Mouse (Mus musculus) WW6 (cell line): ENCODE results near the gene Col4a2.
A peak's percentile ranks its signal among the peaks of the same experiment; 100 is the strongest.

Experiments used
- DNase-seq: peaks from one replicate; pipeline ENCODE4 v3.0.0-alpha.2; 2013; ENCODE audit warnings: low read depth, low spot score

Col4a2 gene

DNA sequence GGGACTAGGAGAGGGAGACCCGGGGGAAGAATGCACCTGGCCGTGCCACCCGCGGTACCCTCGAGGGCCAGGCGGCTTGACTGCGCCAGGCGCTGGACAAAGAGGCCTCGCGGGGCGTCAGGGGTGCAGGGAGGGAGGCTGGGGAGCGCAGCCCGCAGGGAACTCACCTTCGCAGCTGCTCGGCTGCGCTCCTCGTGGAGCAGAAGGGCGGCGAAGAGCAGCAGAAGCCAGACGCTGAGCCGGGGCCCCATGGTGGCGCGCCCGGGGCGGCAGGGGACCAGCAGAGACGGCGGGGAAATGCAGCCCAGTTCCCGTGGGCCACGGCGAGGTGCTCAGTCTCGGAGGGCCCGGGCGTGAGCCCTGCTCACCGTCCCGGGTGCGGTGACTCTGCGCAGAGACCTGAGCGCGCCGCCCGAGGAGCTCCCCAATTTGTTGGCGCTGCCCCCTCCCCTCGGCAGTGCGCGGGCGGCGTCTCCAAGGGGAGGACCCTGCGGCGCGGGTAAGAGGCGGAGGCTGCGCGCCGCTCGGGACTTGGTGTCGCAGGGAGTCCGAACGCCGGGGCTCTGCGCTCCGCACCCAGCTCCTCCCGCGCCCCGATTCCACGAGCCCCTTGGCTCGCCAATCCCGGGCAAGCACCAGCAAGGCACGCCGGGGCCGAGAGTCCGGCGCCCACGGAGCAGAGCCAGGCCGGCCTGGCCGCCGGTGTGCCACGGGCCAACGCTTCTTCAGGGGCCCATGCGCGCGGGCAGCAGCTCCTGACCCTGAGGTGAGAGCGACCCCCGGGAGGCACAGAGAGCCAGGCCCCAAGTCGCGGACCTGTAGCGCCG, at the start of gene Col4a2, which contains the start of gene Col4a1:
Gene Col4a2 (plus strand): TSS at position 457 of the 827 bp plus-strand sequence.
Gene Col4a1 (minus strand): TSS at position 478 of the 827 bp plus-strand sequence.
- peak; percentile 69 for DNase-seq

DNA sequence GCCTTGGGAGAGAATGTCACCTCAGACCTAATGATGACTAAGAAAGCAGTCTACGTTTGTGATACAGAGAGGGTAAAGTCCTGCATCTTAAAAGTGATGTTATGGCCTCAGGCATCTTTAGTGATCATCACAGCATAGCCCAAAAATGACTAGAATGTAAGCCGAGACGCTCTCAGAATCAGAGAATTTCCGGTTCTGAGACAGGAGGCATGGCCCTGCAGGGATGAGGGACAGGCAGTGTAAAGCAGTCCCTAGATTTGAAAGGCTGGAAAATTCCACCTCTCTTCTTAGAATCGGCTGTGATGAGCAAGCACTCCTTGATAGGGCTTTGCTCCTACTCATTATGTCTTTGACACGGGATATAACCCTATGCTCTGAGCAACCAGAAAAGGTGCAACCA, 48.8 kb upstream of the Col4a2 start:
- DNase-seq: no peak

GRCm38 (mm10) chr8:11265971-11266370, 46.6 kb upstream of the Col4a2 start:
- no peak for DNase-seq

DNA sequence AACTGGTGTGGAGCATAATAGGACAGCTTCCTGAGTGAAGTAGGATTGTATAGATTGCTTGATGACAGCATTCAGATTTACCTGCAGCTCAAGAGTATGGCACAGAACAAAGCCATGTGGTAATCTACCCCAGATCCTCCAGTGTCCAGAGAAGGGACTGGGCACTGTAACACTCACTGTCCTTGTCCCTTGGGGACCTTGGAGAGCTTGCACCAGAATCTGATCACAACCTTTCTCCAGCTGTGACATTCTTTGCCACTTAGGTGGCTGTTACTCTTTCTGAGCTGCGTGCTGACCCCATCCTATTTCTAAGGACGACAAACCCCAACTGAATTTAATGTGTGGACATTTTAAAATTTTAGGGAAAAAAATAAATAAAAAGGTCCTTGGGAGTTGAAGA, 46.1 kb upstream of the Col4a2 start:
- no peak for DNase-seq

DNA sequence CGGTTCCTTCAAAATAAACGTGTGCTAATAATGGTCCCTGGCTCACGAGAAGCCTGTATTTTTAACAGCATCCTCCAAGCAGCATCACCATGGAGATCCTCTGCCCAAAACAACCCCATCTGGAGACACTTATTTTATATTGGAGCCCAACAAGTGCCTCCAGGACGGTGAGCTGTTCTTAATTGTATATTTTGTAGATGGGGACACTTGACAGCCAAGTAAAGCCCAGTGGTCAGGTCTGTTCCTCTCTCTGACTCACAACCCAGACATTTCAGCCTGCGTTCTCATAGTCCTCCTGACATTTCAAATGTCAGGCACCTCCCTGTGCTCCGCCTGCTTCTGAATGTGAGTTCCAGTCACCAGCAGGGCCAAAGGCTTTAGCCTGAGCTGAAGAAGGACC, 43.9 kb upstream of the Col4a2 start:
- no peak for DNase-seq

DNA sequence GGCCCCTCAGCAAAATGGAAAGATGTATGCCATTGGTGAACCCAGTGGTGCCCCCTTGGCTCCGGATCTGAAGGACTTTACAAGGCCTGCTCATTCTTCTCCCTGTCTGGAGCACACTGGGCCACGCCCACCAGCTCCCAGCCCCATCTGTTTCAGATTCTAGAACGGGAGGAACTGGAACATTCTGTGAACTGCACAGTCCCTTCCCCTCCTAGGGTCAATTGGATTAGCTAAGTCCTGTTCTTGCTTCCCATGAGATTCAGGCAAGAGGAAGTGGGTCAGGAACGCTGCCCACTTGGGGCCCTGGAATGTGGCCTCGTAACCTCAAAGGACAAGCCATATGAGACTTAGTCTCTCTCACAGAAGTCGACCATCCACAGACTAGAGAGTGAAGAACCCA, 41.8 kb upstream of the Col4a2 start:
- no peak for DNase-seq

- no peak for DNase-seq
Measured at GRCm38 (mm10) chr8:11272205-11272604, 40.4 kb upstream of the Col4a2 start.

- DNase-seq: no peak
Measured at GRCm38 (mm10) chr8:11273506-11274158, 39.0 kb upstream of the Col4a2 start.

GRCm38 (mm10) chr8:11274415-11274814, 38.2 kb upstream of the Col4a2 start:
- DNase-seq: no peak

DNA sequence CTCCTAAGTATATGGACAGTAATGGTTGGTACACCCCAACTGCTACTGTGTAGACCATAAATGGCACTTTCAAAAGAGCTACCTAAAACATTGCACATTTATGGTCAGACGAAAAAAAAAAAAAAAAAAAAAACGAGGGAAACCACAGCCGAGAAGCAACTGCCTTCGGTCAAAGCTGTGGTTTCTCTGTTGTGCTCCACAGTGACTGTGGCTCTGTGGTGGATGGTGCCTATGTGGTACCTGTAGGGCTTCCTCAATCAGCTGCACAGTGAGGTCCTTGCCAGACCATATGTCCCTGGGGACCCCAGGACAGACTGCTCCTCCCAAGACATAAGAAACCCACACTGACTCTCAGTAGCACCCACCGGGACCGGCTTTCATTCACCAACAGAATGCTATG, 36.3 kb upstream of the Col4a2 start:
- no peak for DNase-seq

DNA sequence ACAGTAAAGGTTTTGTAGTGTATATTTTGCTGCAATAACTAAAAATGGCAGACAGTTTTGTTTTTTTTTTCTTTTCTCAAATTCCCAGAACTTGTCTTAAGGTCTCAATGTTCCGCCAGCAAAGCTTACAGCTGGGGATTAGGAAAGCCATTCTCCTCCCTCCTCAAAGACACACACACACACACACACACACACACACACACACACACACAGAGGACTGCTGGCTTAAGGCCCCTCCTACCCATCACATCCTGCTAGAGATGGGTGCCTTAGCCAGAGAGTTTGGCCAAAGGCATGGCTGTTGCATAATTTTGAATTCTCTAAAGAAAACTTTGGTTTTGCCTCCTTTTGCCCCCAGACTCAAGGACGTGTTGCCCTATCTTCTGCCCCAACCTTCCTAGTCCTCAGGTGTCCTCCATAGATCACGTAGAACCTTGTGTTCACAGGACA, 35.0 kb upstream of the Col4a2 start:
- no peak for DNase-seq

DNA sequence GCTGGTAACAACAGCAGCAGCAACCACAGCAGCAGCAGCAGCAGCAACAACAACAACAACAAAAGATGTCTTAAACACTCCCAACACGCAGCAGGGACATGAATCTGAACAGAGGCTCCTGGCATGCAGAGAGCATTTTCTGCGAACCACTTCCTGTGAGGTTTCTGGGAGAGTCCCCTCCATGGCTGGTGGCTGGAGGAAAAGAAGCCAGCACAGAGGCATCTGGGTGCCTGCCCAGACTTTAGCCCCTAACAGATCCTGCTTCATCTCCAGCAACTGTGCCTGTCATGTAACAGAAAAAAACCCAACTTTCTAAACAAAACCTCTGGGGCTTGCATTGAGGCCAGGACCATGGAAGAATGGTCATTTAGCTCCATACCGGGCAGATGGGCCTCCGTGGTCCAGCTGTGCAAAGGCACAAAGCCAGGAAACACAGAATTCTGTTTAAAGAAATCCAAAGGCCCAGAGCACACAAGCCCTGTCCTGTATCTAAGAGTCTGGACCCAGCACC, 34.4 kb upstream of the Col4a2 start:
- no peak for DNase-seq

GRCm38 (mm10) chr8:11279296-11279826, 33.2 kb upstream of the Col4a2 start:
- no peak for DNase-seq

DNA sequence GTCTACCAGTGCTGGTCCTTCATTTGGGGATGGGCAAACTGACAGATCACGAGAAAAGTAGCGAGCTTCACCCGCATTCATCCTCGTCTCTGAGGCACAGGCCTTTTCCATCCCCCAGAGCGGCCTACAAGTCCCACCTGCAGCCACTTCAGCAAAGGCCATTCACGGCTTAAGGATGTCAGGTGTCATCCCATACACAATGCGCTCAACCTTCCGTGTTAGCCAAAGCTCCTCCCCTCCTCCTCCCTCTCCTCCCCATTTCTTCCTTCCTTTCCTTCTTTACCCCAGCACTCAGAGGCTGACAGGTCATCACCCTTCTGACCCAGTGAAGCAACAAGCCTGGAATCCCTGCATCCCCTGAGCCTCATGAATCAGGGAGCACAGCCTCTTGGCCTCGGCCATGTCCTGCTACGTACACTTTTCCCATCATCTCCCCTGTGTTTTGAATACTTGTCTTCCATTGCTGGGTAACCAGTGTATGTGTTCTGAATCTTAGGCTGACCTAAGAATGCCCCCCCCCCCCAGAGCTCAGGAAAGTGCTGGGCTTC, 31.8 kb upstream of the Col4a2 start:
- DNase-seq: no peak

- DNase-seq: no peak
Measured at GRCm38 (mm10) chr8:11282139-11282538, 30.5 kb upstream of the Col4a2 start.

DNA sequence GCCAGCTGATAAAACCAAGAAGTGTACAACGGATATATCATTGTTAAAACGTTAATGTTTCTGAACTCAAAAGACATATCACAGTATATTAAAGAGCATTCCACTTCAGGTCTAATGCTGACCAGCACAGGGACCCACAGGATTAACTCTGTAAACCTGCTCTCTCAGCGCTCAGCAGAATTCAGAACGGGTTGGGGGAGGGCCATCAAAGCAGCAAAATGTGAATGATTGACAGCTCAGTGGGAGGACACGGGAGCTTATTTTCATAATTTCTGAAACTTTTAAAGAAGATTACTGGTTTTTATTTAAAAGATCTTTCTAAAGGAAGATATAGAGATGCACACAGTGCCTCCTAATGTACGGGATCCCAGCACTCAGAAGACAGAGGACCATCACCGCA, 29.9 kb upstream of the Col4a2 start:
- DNase-seq: no peak

- DNase-seq: no peak
Measured at GRCm38 (mm10) chr8:11283217-11283616, 29.4 kb upstream of the Col4a2 start.

GRCm38 (mm10) chr8:11285437-11285836, 27.2 kb upstream of the Col4a2 start:
- DNase-seq: no peak

- DNase-seq: no peak
Measured at GRCm38 (mm10) chr8:11287139-11287538, 25.5 kb upstream of the Col4a2 start.

DNA sequence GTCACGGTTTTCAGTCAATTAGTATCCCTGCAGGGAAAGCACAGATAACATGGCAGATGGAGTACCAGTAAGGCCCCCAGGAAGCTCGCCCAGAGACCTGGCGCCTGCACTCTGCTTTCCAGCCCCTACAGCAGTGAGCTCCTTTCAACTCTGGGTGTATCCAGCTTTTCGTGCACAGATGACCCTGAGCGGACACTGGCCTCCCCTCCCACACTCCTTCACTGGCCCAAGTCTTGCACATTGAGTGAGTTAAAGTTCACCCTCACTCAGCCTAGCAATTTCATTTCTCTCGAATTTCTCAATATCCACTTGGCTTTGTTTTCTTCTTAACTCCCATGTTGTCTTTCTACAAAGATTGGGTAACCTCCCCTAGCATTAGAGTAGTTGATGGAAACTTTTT, 24.3 kb upstream of the Col4a2 start:
- no peak for DNase-seq

DNA sequence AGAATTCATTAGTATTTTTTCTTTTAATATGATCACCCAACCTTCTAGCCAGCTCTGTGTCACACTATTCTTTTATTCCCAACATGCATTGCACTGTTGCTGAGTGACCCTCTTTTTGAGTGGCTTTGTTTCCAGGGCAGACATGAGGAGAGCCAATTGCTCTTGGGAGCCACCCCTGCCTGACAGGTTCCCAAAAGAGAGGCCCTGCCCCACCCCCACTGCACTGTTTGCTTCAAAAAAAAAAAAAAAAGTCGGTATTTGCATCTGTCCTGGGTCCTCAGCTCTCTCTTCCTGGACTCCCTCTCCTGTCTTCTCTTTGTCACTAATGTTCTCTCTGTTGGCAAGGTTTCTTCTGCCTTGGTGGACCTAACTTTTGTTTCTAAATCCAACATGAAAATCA, 22.1 kb upstream of the Col4a2 start:
- DNase-seq: no peak

DNA sequence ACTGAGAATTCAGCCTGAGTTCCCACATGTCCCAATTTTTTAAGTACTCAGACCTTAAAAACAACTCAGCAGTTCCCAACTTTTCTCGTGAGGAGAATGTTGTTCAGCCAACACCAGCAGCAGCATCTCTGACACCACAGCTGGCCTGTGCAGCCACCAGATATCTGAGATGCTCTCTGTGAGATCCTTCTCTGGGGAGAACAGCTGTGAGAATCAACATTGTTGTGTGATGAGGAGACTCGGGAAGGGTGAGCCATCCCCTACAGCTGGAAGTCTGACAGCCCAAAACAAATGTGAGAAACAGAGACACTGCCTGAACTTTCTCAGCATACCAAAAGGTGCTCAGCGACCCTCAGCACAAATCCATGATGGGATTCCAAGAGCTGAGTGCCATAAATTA, 20.0 kb upstream of the Col4a2 start:
- DNase-seq: no peak
